Mouse (Mus musculus): ENCODE data around the gene Gm10719. TPM values are rescaled to one million over a fixed set of nuclear protein-coding genes. Genes with fewer than 3 reads are reported as not detected.
A peak's percentile ranks its signal among the peaks of the same experiment; 100 is the strongest.
"Not testable (repeated sequence)": the region's sequence is repeated elsewhere in the genome, so short reads cannot be mapped to it uniquely, and the experiment has no call there.

The Gm10719 gene
- polyA plus RNA-seq, 1 experiment from 2014 or later = 0.30 TPM

GRCm38 (mm10) chr9:3012733-3013279 is 4.4 kb upstream of the Gm10719 start, which contains the start of gene Gm10721:
TSS of gene Gm10721 (plus strand) at chr9:3013140.
- H3K4me2 ChIP-seq (replicated peaks; ENCODE audit: low read depth, low read length); H3K9me3 ChIP-seq (ENCODE audit: low read length); H3K27ac ChIP-seq (ENCODE audit: low read length); H3K4me3 ChIP-seq (ENCODE audit: low read length); H3K4me1 ChIP-seq (ENCODE audit: insufficient read depth, low read length); H3K9ac ChIP-seq (replicated peaks; ENCODE audit: low read length); H3K36me3 ChIP-seq (ENCODE audit: insufficient read depth, low read length); H3K27me3 ChIP-seq (ENCODE audit: insufficient read depth, low read length): not testable (repeated sequence)
- peak; percentile 76; the same call in 1 of the 2 replicates for ATAC-seq (ENCODE audit: low FRiP score, low TSS enrichment)
- no CpG with 5 or more reads among the region's 11 CpGs for WGBS

DNA sequence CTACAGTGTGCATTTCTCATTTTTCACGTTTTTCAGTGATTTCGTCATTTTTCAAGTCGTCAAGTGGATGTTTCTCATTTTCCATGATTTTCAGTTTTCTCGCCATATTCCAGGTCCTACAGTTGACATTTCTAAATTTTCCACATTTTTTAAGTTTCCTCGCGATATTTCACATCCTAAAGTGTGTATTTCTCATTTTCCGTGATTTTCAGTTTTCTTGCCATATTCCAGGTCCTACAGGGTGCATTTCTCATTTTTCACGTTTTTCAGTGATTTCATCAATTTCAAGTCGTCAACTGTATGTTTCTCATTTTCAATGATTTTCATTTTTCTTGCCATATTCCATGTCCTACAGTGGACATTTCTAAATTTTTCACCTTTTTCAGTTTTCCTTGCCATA is 1.9 kb upstream of the Gm10719 start, which contains the start of gene Gm10720:
Gm10720 (plus strand) TSS at position 301 of the 400 bp plus-strand sequence.
- WGBS = 64% methylated on average over 4 of the region's 9 CpGs
- H3K36me3 ChIP-seq (ENCODE audit: insufficient read depth, low read length); H3K27me3 ChIP-seq (ENCODE audit: insufficient read depth, low read length); H3K9ac ChIP-seq (replicated peaks; ENCODE audit: low read length); H3K27ac ChIP-seq (ENCODE audit: low read length); ATAC-seq (ENCODE audit: low FRiP score, low TSS enrichment); H3K4me1 ChIP-seq (ENCODE audit: insufficient read depth, low read length); H3K4me2 ChIP-seq (replicated peaks; ENCODE audit: low read depth, low read length); H3K4me3 ChIP-seq (ENCODE audit: low read length); H3K9me3 ChIP-seq (ENCODE audit: low read length): not testable (repeated sequence)

DNA sequence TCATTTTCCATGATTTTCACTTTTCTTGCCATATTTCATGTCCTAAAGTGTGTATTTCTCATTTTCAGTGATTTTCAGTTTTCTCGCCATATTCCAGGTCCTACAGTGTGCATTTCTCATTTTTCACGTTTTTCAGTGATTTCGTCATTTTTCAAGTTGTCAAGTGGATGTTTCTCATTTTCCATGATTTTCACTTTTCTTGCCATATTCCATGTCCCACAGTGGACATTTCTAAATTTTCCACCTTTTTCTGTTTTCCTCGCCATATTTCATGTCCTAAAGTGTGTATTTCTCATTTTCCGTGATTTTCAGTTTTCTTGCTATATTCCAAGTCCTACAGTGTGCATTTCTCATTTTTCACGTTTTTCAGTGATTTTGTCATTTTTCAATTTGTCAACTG is 1.3 kb upstream of the Gm10719 start:
- not testable (repeated sequence) for H3K9me3 ChIP-seq (ENCODE audit: low read length); H3K9ac ChIP-seq (replicated peaks; ENCODE audit: low read length); ATAC-seq (ENCODE audit: low FRiP score, low TSS enrichment); H3K27me3 ChIP-seq (ENCODE audit: insufficient read depth, low read length); H3K36me3 ChIP-seq (ENCODE audit: insufficient read depth, low read length); H3K4me2 ChIP-seq (replicated peaks; ENCODE audit: low read depth, low read length); H3K4me3 ChIP-seq (ENCODE audit: low read length); H3K4me1 ChIP-seq (ENCODE audit: insufficient read depth, low read length); H3K27ac ChIP-seq (ENCODE audit: low read length)
- 70% methylated on average over 4 of the region's 6 CpGs for WGBS

GRCm38 (mm10) chr9:3018944-3019343 is 1.7 kb downstream of the Gm10719 start:
- ATAC-seq (ENCODE audit: low FRiP score, low TSS enrichment); H3K4me2 ChIP-seq (replicated peaks; ENCODE audit: low read depth, low read length); H3K27me3 ChIP-seq (ENCODE audit: insufficient read depth, low read length); H3K4me3 ChIP-seq (ENCODE audit: low read length); H3K9me3 ChIP-seq (ENCODE audit: low read length); H3K27ac ChIP-seq (ENCODE audit: low read length); H3K4me1 ChIP-seq (ENCODE audit: insufficient read depth, low read length); H3K36me3 ChIP-seq (ENCODE audit: insufficient read depth, low read length); H3K9ac ChIP-seq (replicated peaks; ENCODE audit: low read length): not testable (repeated sequence)
- 68% methylated on average over 9 of the region's 9 CpGs for WGBS

DNA sequence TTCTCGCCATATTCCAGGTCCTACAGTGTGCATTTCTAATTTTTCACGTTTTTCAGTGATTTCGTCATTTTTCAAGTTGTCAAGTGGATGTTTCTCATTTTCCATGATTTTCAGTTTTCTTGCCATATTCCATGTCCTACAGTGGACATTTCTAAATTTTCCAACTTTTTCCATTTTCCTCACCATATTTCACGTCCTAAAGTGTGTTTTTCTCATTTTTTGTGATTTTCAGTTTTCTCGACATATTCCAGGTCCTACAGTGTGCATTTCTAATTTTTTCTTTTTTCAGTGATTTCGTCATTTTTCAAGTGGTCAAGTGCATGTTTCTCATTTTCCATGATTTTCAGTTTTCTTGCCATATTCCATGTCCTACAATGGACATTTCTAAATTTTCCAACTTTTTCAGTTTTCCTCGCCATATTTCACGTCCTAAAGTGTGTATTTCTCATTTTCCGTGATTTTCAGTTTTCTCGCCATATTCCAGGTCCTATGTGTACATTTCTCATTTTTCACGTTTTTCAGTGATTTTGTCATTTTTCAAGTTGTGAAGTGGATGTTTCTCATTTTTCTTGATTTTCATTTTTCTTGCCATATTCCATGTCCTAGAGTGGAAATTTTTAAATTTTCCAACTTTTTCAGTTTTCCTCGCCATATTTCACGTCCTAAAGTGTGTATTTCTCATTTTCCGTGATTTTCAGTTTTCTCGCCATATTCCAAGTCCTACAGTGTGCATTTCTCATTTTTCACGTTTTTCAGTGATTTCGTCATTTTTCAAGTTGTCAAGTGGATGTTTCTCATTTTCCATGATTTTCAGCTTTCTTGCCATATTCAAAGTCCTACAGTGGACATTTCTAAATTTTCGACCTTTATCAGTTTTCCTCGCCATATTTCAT is 2.9 kb downstream of the Gm10719 start:
- ATAC-seq (ENCODE audit: low FRiP score, low TSS enrichment) = peak; percentile 73; the same call in 1 of the 2 replicates

GRCm38 (mm10) chr9:3022316-3023008 is 5.3 kb downstream of the Gm10719 start:
- not testable (repeated sequence) for H3K4me2 ChIP-seq (replicated peaks; ENCODE audit: low read depth, low read length); H3K36me3 ChIP-seq (ENCODE audit: insufficient read depth, low read length); H3K9me3 ChIP-seq (ENCODE audit: low read length); H3K9ac ChIP-seq (replicated peaks; ENCODE audit: low read length); H3K27ac ChIP-seq (ENCODE audit: low read length); ATAC-seq (ENCODE audit: low FRiP score, low TSS enrichment); H3K4me3 ChIP-seq (ENCODE audit: low read length); H3K27me3 ChIP-seq (ENCODE audit: insufficient read depth, low read length); H3K4me1 ChIP-seq (ENCODE audit: insufficient read depth, low read length)
- 70% methylated on average over 9 of the region's 13 CpGs for WGBS

More for the DNA sequence above, 2.9 kb downstream of the Gm10719 start:
- not testable (repeated sequence) for H3K9ac ChIP-seq (replicated peaks; ENCODE audit: low read length); H3K9me3 ChIP-seq (ENCODE audit: low read length); H3K4me3 ChIP-seq (ENCODE audit: low read length); H3K36me3 ChIP-seq (ENCODE audit: insufficient read depth, low read length); H3K27me3 ChIP-seq (ENCODE audit: insufficient read depth, low read length); H3K27ac ChIP-seq (ENCODE audit: low read length); H3K4me1 ChIP-seq (ENCODE audit: insufficient read depth, low read length); H3K4me2 ChIP-seq (replicated peaks; ENCODE audit: low read depth, low read length)
- WGBS = 75% methylated on average over 11 of the region's 19 CpGs

- 77% methylated on average over 9 of the region's 13 CpGs for WGBS
- H3K4me1 ChIP-seq (ENCODE audit: insufficient read depth, low read length); H3K36me3 ChIP-seq (ENCODE audit: insufficient read depth, low read length); H3K4me2 ChIP-seq (replicated peaks; ENCODE audit: low read depth, low read length); H3K27ac ChIP-seq (ENCODE audit: low read length); H3K27me3 ChIP-seq (ENCODE audit: insufficient read depth, low read length); H3K9ac ChIP-seq (replicated peaks; ENCODE audit: low read length); H3K9me3 ChIP-seq (ENCODE audit: low read length); ATAC-seq (ENCODE audit: low FRiP score, low TSS enrichment); H3K4me3 ChIP-seq (ENCODE audit: low read length): not testable (repeated sequence)
These were observed 6.2 kb downstream of the Gm10719 start, which contains the start of gene Gm10718 for GRCm38 (mm10) chr9:3023312-3023984. TSS of gene Gm10718 (plus strand) at chr9:3023547.

- ATAC-seq (ENCODE audit: low FRiP score, low TSS enrichment); H3K4me2 ChIP-seq (replicated peaks; ENCODE audit: low read depth, low read length); H3K27ac ChIP-seq (ENCODE audit: low read length); H3K9me3 ChIP-seq (ENCODE audit: low read length); H3K4me3 ChIP-seq (ENCODE audit: low read length); H3K4me1 ChIP-seq (ENCODE audit: insufficient read depth, low read length); H3K9ac ChIP-seq (replicated peaks; ENCODE audit: low read length); H3K36me3 ChIP-seq (ENCODE audit: insufficient read depth, low read length); H3K27me3 ChIP-seq (ENCODE audit: insufficient read depth, low read length): not testable (repeated sequence)
- 66% methylated on average over 14 of the region's 16 CpGs for WGBS
These were observed 6.9 kb downstream of the Gm10719 start for GRCm38 (mm10) chr9:3023985-3024648.

- H3K27ac ChIP-seq (ENCODE audit: low read length); H3K4me1 ChIP-seq (ENCODE audit: insufficient read depth, low read length); H3K9me3 ChIP-seq (ENCODE audit: low read length); H3K9ac ChIP-seq (replicated peaks; ENCODE audit: low read length); ATAC-seq (ENCODE audit: low FRiP score, low TSS enrichment); H3K27me3 ChIP-seq (ENCODE audit: insufficient read depth, low read length); H3K4me3 ChIP-seq (ENCODE audit: low read length); H3K4me2 ChIP-seq (replicated peaks; ENCODE audit: low read depth, low read length); H3K36me3 ChIP-seq (ENCODE audit: insufficient read depth, low read length): not testable (repeated sequence)
- WGBS = 76% methylated on average over 12 of the region's 12 CpGs
These were observed 7.8 kb downstream of the Gm10719 start, which contains the start of gene Gm10717 for GRCm38 (mm10) chr9:3024912-3025467. TSS of gene Gm10717 (plus strand) at chr9:3025417.

All from kidney, embryonic 16.5 days (tissue).